Mouse (Mus musculus): ENCODE measurements at regions not wholly inside any gene's neighbourhood (a gene's known extent, or its start where the extent isn't known, plus 50 kb on each side); places are given as distances from the start of the nearest gene placed in this dataset.

GRCm38 (mm10) chr1:137873628-137874027 lies 301.9 kb downstream of the Ptprc start:
- no peaks in the 10 kb centered on the region for H3K79me2 ChIP-seq (ENCODE audit: control insufficient read depth, insufficient read depth, low read length, poor library complexity)
- TF ChIP-seq HCFC1 (IDR thresholded peaks at IDR 0.05; ENCODE audit: low read depth, low read length) (no peak), POLR2AphosphoS5 (IDR thresholded peaks at IDR 0.05; ENCODE audit: borderline replicate concordance, low read depth, low read length) (no peak), TCF12 (IDR thresholded peaks at IDR 0.05; ENCODE audit: low read depth, low read length) (no peak), JUND (IDR thresholded peaks at IDR 0.05; ENCODE audit: low read depth, low read length) (no peak), MYB (IDR thresholded peaks at IDR 0.05; ENCODE audit: low read depth, low read length) (no peak), TAL1 (IDR thresholded peaks at IDR 0.05; ENCODE audit: low read length) (no peak), BHLHE40 (IDR thresholded peaks at IDR 0.05; ENCODE audit: borderline replicate concordance, low read depth, low read length) (no peak), POLR2A (IDR thresholded peaks at IDR 0.05; ENCODE audit: control insufficient read depth in 1 of 2, insufficient read depth in 1 of 2, low read depth in 1 of 2, low read length in 2 of 2, poor library complexity in 1 of 2) (no peak), ZC3H11A (IDR thresholded peaks at IDR 0.05; ENCODE audit: low read depth, low read length) (no peak), SIN3A (IDR thresholded peaks at IDR 0.05; ENCODE audit: low read length) (no peak), SMC3 (IDR thresholded peaks at IDR 0.05; ENCODE audit: low read depth, low read length) (no peak), CHD1 (IDR thresholded peaks at IDR 0.05; ENCODE audit: low read depth, low read length) (no peak), GATA1 (IDR thresholded peaks at IDR 0.05; ENCODE audit: low read depth, low read length) (no peak), USF1 (IDR thresholded peaks at IDR 0.05; ENCODE audit: low read depth, low read length) (no peak), NELFE (IDR thresholded peaks at IDR 0.05; ENCODE audit: low read depth, low read length) (no peak), MYC (IDR thresholded peaks at IDR 0.05; ENCODE audit: low read depth, low read length) (no peak)
- no peaks in the 10 kb centered on the region for H3K36me3 ChIP-seq (ENCODE audit: control insufficient read depth in 1 of 2, insufficient read depth in 2 of 2, low read length in 2 of 2)
- H3K9me3 ChIP-seq (replicated peaks; ENCODE audit: insufficient read depth, low read length), result no peaks in the 10 kb centered on the region
- H3K27ac ChIP-seq (ENCODE audit: control insufficient read depth, low read depth, low read length), result no peak overlapping the region
- no peak overlapping the region for H3K4me3 ChIP-seq (ENCODE audit: control insufficient read depth in 1 of 2, insufficient read depth in 1 of 2, low read depth in 2 of 2, low read length in 2 of 2)
- no peak for DNase-seq (ENCODE audit: low read depth, low spot score)
- H3K4me1 ChIP-seq (ENCODE audit: control insufficient read depth in 1 of 2, insufficient read depth in 2 of 2, low read length in 2 of 2), result no peaks in the 10 kb centered on the region
- no peaks in the 10 kb centered on the region for H3K27me3 ChIP-seq (ENCODE audit: control insufficient read depth in 1 of 2, insufficient read depth in 2 of 2, low read length in 2 of 2)
- H3K9ac ChIP-seq (ENCODE audit: control insufficient read depth, low read depth, low read length, poor library complexity, severe bottlenecking), result no peak overlapping the region

GRCm38 (mm10) chr1:137865030-137865429 lies 310.5 kb downstream of the Ptprc start:
- no peak for TF ChIP-seq BHLHE40 (IDR thresholded peaks at IDR 0.05; ENCODE audit: borderline replicate concordance, low read depth, low read length)
- DNase-seq (ENCODE audit: low read depth, low spot score), result no peak

GRCm38 (mm10) chr1:137863506-137863905 lies 312.0 kb downstream of the Ptprc start:
- no peak for TF ChIP-seq MYB (IDR thresholded peaks at IDR 0.05; ENCODE audit: low read depth, low read length)
- TF ChIP-seq MYC (IDR thresholded peaks at IDR 0.05; ENCODE audit: low read depth, low read length), result no peak
- TF ChIP-seq ZC3H11A (IDR thresholded peaks at IDR 0.05; ENCODE audit: low read depth, low read length), result no peak
- TF ChIP-seq EP300 (IDR thresholded peaks at IDR 0.05; ENCODE audit: low read depth in 1 of 2, low read length in 2 of 2), result no peak
- TF ChIP-seq POLR2AphosphoS5 (IDR thresholded peaks at IDR 0.05; ENCODE audit: borderline replicate concordance, low read depth, low read length), result no peak
- Histone ChIP-seq H3K27ac (ENCODE audit: control insufficient read depth, low read depth, low read length) (no peak overlapping the region), H3K27me3 (ENCODE audit: control insufficient read depth in 1 of 2, insufficient read depth in 2 of 2, low read length in 2 of 2) (no peaks in the 10 kb centered on the region), H3K4me3 (ENCODE audit: control insufficient read depth in 1 of 2, insufficient read depth in 1 of 2, low read depth in 2 of 2, low read length in 2 of 2) (no peak overlapping the region), H3K9ac (ENCODE audit: control insufficient read depth, low read depth, low read length, poor library complexity, severe bottlenecking) (no peak overlapping the region), H3K9me3 (replicated peaks; ENCODE audit: insufficient read depth, low read length) (no peaks in the 10 kb centered on the region), H3K36me3 (ENCODE audit: control insufficient read depth in 1 of 2, insufficient read depth in 2 of 2, low read length in 2 of 2) (no peaks in the 10 kb centered on the region), H3K79me2 (ENCODE audit: control insufficient read depth, insufficient read depth, low read length, poor library complexity) (no peaks in the 10 kb centered on the region), H3K4me1 (ENCODE audit: control insufficient read depth in 1 of 2, insufficient read depth in 2 of 2, low read length in 2 of 2) (no peaks in the 10 kb centered on the region)
- DNase-seq (ENCODE audit: low read depth, low spot score), result no peak

More at GRCm38 (mm10) chr1:137865030-137865429, 310.5 kb downstream of the Ptprc start:
- no peaks in the 10 kb centered on the region for H3K36me3 ChIP-seq (ENCODE audit: control insufficient read depth in 1 of 2, insufficient read depth in 2 of 2, low read length in 2 of 2)
- H3K4me3 ChIP-seq (ENCODE audit: control insufficient read depth in 1 of 2, insufficient read depth in 1 of 2, low read depth in 2 of 2, low read length in 2 of 2), result no peak overlapping the region
- no peaks in the 10 kb centered on the region for H3K79me2 ChIP-seq (ENCODE audit: control insufficient read depth, insufficient read depth, low read length, poor library complexity)
- no peaks in the 10 kb centered on the region for H3K27me3 ChIP-seq (ENCODE audit: control insufficient read depth in 1 of 2, insufficient read depth in 2 of 2, low read length in 2 of 2)
- H3K4me1 ChIP-seq (ENCODE audit: control insufficient read depth in 1 of 2, insufficient read depth in 2 of 2, low read length in 2 of 2), result no peaks in the 10 kb centered on the region
- H3K27ac ChIP-seq (ENCODE audit: control insufficient read depth, low read depth, low read length), result no peak overlapping the region
- H3K9ac ChIP-seq (ENCODE audit: control insufficient read depth, low read depth, low read length, poor library complexity, severe bottlenecking), result no peak overlapping the region
- no peaks in the 10 kb centered on the region for H3K9me3 ChIP-seq (replicated peaks; ENCODE audit: insufficient read depth, low read length)

All from MEL (cell line).